Mouse (Mus musculus) gastrocnemius, postnatal 25 days (tissue): ENCODE measurements around the gene Tmem107. TPM values are rescaled to one million over a fixed set of nuclear protein-coding genes. Genes with fewer than 3 reads are reported as not detected.

ENCODE experiments used
- total RNA-seq, 2 experiments: library from RNA; stranded (reverse); gene quantifications; 1 replicate in 1 of 2; 2 replicates in 1 of 2; pipeline ENCODE4 v1.2.3; 2021

Tmem107 gene
- total RNA-seq, 2 experiments from 2014 or later: 3.9 to 4.1 TPM

Other genes starting within 250 kb of the Tmem107 start
- gene Ndel1, start 198.9 kb upstream of the Tmem107 start, total RNA-seq: 10 to 100 TPM; 69.4 to 71.0 TPM
- gene Rnf222, start 182.3 kb upstream of the Tmem107 start, total RNA-seq: not detected
- 100 to 1,000 TPM; 573 to 637 TPM for gene Rpl26, start 169.2 kb upstream of the Tmem107 start, total RNA-seq
- gene Odf4, start 143.7 kb upstream of the Tmem107 start, total RNA-seq: not detected
- gene Arhgef15, start 113.3 kb upstream of the Tmem107 start, total RNA-seq: 1 to 10 TPM; 8.4 to 9.6 TPM
- 1 to 10 TPM; 3.8 to 4.6 TPM for gene Slc25a35, start 102.7 kb upstream of the Tmem107 start, total RNA-seq
- 10 to 100 TPM; 59.6 to 60.4 TPM for gene Rangrf, start 95.6 kb upstream of the Tmem107 start, total RNA-seq
- gene Pfas, start 62.3 kb upstream of the Tmem107 start, total RNA-seq: 1 to 10 TPM; 6.7 to 7.0 TPM
- 10 to 100 TPM in 1 of 2 experiments, 1 to 10 TPM in 1; 8.9 to 10.9 TPM for gene Ctc1, start 54.9 kb upstream of the Tmem107 start, total RNA-seq
- under 1 TPM; 0.54 to 0.88 TPM for gene Aurkb, start 25.2 kb upstream of the Tmem107 start, total RNA-seq
- 10 to 100 TPM; 15.5 to 15.9 TPM for gene Borcs6, start 11.1 kb upstream of the Tmem107 start, total RNA-seq
- gene Vamp2, start 17.7 kb downstream of the Tmem107 start, total RNA-seq: 10 to 100 TPM; 34.9 to 35.2 TPM
- gene Per1, start 24.4 kb downstream of the Tmem107 start, total RNA-seq: 10 to 100 TPM; 21.0 to 50.8 TPM
- not detected for gene Hes7, start 49.6 kb downstream of the Tmem107 start, total RNA-seq
- gene 9130213A22Rik, start 51.8 kb downstream of the Tmem107 start, total RNA-seq: under 1 TPM in 1 of 2 experiments, not detected in 1; 0.21 TPM
- not detected for gene Aloxe3, start 55.1 kb downstream of the Tmem107 start, total RNA-seq
- under 1 TPM in 1 of 2 experiments, not detected in 1; 0.18 TPM for gene Alox12b, start 86.2 kb downstream of the Tmem107 start, total RNA-seq
- gene Alox8, start 127.0 kb downstream of the Tmem107 start, total RNA-seq: not detected
- gene Gucy2e, start 166.2 kb downstream of the Tmem107 start, total RNA-seq: not detected